Mouse (Mus musculus) myocyte (in vitro differentiated cells): ENCODE measurements around the gene Cox6b2.

Experiments
- MAX ChIP-seq: IDR thresholded peaks from one replicate; pipeline ENCODE4 v1.6.1; 2011; ENCODE audit warnings: low read depth, mild to moderate bottlenecking, control low read depth
- MYOG ChIP-seq, 3 experiments: IDR thresholded peaks; one replicate each; pipeline ENCODE4 v1.6.1; 2011; ENCODE audit warnings: control low read depth in 2 of 3, low read depth in 2 of 3, mild to moderate bottlenecking in 2 of 3; ENCODE audit not compliant: insufficient read length in 2 of 3, control insufficient read depth in 1 of 3, insufficient read depth in 1 of 3
- POLR2A ChIP-seq: IDR thresholded peaks from one replicate; pipeline ENCODE4 v1.6.1; 2011; ENCODE audit warnings: low read depth, mild to moderate bottlenecking, control low read depth, moderate library complexity; ENCODE audit not compliant: insufficient read length
- REST ChIP-seq: IDR thresholded peaks from one replicate; pipeline ENCODE4 v1.6.1; 2011; ENCODE audit warnings: mild to moderate bottlenecking, control low read depth, moderate library complexity; ENCODE audit not compliant: insufficient read depth, insufficient read length
- SRF ChIP-seq: IDR thresholded peaks from one replicate; pipeline ENCODE4 v1.6.1; 2011; ENCODE audit warnings: low read depth; ENCODE audit not compliant: control insufficient read depth, insufficient read length
- TCF12 ChIP-seq: IDR thresholded peaks from one replicate; pipeline ENCODE4 v1.6.1; 2011; ENCODE audit warnings: mild to moderate bottlenecking, control low read depth; ENCODE audit not compliant: poor library complexity, insufficient read depth, severe bottlenecking
- TCF3 ChIP-seq: IDR thresholded peaks from one replicate; pipeline ENCODE4 v1.6.1; 2011; ENCODE audit warnings: low read depth, control low read depth; ENCODE audit not compliant: insufficient read length
- USF1 ChIP-seq: IDR thresholded peaks from one replicate; pipeline ENCODE4 v1.6.1; 2011; ENCODE audit warnings: low read depth, mild to moderate bottlenecking, control low read depth, moderate library complexity

GRCm38 (mm10) chr7:4792278-4793212, 39.7 kb upstream of the Cox6b2 start, which contains the start of gene Rpl28:
- peak; percentile 18 for TF ChIP-seq SRF
- TF ChIP-seq TCF3: no peak
- no peak for TF ChIP-seq MAX
- TF ChIP-seq POLR2A: peak; percentile 99
- no peak for TF ChIP-seq MYOG (IDR thresholded peaks at IDR 0.05; ENCODE audit: control insufficient read depth in 1 of 3, insufficient read depth in 1 of 3, insufficient read length in 2 of 3, low read depth in 2 of 3)
- no peak for TF ChIP-seq TCF12
- peak; percentile 58 for TF ChIP-seq REST
- no peak for TF ChIP-seq USF1
